Mouse (Mus musculus) frontal cortex, postnatal 14 days (tissue): ENCODE results near the gene Pkp4.

ENCODE experiments used
- DNase-seq, 2 experiments: peaks; one replicate each; pipeline ENCODE4 v3.0.0; 2022; ENCODE audit warnings: low spot score in 2 of 2

The Pkp4 gene

DNA sequence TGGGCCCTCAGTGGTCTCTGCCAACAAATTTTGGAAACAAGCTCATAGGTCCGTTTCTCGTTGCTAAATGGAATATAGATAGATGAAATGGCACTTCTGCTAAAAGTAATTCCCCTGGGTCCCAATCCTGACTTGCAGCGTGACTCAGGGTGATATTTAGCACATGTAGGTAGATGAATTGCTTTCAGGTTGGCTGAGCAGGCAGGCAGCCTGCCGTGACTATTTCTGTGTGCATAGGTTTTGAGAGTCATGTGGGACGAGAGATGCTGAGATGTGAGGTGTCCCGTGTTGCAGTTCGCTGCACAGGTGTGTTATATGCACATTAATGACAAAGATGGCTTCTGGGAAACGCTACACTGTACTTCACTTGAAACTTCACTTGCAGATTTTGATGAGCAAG lies 111.2 kb downstream of the Pkp4 start:
- DNase-seq, result no peak

DNA sequence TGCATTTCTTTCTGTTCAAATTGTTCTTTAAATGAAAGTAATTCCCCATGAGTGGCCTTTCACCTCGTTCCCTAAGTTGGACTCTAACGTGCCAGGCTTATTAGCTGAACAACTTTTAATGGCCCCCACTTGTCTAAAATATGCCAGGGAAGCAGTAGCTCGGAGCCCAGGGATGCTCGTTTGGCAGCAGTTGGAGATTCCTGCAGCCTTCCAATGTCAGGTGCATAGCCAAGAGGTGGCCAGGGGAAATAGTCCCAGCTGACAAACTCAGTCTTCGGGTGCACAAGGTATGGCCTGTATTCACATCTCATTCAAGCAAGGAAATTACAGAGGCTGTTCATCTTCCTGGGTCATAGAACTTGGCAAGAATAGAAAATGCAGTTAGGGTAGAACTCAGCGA lies 112.1 kb downstream of the Pkp4 start:
- DNase-seq, result no peak

DNA sequence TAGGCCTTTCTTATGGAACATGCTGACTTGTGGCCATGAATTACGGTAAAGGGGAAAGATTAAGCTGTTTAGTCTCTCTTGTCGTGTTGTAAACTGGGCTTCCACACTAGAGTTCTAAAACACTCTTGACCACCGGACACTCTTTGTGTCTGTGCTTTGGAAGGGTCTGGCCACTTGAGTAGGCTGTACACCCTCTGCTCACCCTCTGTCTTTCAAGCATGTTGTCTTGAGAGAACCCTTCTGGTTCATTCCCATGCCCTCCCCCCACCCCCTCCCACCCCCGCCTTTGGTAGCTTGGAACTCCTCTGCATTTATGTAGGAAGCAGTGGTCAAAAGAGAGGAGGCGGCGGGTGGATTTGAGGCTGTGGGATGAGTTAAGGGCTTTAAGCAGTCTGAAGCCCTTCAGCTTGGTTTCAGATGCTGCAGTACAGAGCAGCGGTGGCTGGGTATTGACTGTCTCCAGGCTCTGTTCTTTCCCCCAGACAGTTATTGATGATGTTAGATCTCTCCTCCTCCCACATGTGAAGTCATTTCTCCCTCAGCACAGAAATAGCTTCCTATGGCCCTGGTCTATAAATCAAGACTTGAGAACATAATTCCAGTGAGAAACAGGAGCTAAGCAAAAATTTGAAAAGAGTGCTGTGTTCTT lies 120.4 kb downstream of the Pkp4 start:
- no peak for DNase-seq

DNA sequence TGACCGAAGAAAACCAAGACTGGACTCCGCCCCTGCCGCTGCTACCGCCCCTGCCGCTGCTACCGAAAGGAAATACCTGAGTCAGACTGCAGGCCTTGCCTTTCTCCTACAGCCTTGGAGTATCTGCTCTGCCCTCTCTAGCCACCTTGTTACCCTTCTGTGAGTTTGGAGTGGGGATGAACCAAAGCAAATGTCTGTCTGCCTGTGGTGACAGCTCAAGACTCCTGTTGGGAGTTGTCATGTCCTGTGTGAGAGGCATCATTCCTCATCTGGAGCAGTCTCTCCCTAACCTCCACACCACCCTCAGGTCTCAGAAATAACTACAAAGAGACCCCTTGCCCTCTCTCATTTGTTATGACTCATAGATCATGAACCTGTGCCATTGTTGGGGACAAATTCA lies 122.3 kb downstream of the Pkp4 start:
- no peak for DNase-seq

DNA sequence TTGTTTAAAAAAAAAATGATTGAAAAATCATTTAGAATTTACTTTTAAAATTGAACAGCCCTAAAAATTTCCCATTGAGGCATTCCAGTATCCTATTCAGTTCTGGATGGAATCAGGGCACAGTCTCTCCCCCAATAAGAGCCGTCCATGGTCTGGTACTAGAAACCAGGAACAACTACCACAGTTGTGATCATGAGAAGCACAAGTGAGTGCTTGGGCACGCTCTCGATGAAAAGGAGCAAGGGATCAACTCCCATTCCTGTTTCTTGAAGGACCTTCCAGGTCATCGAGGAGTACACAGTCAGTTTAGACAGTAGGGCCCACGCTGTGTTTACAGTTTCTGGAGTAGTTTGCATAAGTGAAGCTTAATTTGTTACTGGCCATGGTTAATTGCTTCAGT lies 123.6 kb downstream of the Pkp4 start:
- no peak for DNase-seq

DNA sequence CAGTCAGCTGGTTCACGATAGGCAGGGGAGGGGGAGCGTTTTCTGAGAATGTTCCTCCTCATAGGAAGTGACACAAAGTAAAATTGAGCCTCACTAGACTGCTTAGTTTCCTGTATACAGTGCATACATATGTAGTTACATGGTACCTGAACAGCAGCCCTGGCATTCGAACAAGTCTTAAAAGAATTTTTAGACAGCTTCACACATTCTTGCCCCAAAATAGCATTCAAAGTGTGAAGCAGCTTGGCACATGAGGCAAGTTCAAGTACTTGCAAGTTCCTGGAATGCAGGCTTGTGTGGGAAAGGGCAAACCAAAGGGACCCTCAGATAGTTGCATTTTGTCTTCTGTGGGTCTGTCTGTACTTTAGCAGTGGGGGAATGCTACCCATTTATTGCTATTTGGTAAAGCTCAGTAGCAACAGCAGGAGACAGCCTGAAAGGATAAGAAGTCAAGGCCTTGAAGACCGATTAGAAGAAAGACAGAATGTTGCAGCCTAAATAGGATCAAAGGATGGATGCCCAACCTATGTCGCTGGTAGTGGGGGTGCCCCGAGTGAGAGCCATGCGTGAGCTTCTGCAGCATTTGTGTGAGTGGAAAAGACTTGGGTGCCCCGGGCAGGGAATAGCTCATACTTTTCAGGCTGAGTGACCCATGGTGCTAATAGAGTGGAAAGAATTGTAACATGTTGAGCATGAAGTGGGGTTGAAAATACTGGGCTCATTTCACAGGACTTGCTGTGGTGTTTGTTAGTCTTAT lies 124.3 kb downstream of the Pkp4 start:
- no peak for DNase-seq

DNA sequence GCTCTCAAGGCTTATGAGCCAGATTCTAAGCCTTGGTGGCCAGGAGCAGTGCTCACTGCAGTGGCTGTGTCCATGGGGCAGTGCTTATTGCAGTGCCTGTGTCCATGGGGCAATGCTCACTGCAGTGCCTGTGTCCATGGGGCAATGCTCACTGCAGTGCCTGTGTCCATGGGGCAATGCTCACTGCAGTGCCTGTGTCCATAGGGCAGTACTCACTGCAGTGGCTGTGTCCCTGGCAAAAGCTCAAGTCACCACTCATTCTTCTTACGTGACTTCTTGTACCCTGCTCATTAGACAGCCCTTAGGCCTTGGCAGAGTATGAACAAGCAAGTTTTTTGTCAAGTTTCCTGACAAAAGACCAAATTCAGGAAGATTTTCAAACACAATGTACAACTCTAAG lies 124.9 kb downstream of the Pkp4 start:
- DNase-seq, result no peak

DNA sequence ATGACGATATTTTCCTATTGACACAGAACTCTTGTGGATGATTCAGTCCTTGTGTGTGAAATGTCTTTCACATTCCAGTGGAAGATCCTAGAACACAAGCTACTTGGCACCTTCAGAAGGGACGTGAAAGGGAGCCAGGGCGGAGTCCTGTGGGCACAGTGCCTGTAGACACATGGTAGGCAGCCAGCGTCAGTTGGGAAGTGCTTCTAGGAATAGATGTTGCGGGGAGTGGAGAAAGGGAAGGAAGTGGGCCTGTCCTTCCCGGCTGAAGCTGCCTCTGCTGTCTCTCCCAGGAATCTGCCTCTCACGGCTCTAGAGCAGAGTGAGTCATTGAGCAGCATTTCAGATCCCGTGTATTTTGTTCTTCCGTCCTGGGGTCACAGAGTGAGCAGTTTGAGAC lies 125.6 kb downstream of the Pkp4 start:
- peak; percentile 44 to 53 for DNase-seq

DNA sequence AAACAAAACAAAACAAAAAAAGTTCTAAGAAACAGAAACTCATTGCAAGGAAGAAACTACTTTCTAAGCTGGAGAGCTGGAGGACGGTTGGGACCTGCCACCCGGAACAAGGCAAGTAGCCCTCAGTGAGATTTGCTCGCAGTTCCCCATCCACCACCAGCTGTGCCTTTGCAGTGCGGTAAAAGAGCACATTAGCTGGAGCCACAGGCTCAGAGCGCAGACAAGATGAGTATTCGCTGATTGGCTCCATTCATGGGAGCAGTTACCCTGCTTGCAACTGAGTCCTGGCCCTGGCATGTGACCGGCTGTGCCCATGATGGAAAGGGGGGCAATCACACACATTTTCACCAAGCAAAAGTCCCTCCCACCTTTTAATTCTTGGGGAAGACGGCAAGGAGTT lies 127.0 kb downstream of the Pkp4 start:
- DNase-seq, result no peak

DNA sequence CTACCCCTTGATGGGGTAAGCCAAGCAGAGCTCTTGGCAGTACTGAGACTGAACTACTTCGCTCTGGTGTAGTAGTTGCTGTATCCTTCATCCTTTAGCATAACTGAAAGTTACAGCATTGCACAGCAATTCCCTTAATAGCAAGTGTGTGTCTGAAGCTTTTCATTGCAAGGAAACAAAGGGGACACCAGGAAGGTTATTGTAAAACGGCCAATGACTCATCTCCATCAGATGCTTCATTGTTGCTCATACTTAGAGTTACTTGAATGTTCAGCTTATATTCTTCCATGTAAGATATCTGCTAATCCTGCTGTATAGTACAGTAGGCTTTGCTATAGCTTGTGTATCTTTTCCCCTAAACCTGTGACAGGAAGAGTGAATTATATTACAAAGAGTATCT lies 128.8 kb downstream of the Pkp4 start:
- no peak for DNase-seq

DNA sequence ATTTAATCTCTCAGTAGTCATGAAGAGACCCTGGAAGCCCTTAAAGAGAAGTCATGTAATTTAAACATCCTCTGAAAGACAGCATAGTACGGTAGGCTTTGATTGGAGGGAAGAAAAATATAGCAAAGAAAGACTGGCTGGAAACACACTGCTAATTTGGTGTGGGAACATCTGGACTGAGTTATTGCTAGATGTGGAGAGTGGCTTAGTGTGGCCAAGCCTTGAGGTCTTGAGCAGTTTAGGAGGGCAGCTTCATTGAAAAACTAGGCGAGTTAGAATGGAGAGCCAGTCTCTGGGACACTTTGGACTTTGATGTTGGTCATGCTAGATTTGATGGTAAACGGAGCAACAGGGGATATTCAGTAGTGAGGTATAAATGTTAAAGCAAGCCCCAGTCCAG lies 129.7 kb downstream of the Pkp4 start:
- DNase-seq, result no peak

DNA sequence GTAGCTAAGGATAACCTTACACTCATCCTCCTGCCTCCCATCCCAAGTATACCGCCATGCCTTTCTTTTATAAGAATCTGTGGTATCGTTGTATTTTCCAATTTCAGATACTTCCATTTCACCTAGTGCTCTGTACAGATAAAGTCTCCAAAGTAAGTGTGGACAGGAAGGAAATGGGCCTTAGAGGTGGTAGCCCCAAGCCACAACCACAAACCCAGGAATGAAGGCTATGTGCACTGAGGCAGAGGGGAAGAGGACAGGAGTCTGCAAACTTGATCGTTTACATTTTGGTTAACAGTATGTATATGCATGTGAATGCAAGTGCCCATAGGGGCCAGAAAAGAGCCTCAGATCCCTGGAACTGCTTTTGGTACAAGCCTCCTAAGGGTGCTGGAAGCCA lies 139.2 kb downstream of the Pkp4 start:
- no peak for DNase-seq

DNA sequence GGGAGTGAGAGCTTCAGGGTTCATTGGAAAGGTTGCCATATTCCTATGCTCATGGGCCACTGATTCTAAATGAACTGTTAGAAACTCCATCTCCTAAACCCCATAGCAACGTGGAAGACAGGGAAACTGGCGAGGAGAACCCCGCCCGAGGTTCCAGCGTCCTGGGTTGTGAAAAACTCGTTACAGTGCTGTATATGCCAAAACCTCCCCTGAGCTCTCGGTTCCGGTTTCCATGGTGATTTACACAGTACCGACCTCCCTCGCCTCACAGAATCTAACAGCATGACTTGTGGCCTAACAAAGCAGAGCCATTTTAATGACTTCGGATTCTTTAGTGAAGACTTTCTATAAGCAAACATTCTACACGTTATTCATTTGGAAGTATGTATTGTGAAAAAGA lies 141.0 kb downstream of the Pkp4 start:
- DNase-seq, result no peak

DNA sequence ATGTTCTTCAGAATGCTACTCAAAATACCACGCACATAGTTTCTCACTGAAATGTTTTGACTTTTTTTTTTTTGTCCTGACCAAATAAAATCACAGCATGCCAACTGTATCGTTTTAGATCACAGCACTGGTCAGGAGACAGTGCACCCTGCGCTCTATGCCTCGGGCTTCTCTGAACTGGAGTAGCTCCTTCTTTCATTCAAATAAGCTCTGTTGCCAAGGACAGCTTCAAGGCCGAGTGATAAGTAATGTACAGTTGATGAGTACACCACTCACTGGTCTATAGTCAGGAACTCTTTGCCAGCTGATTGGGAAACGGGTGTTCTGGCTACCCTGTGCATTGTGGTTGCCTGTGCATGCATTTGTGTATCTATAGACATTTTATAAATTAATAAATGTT lies 141.8 kb downstream of the Pkp4 start:
- no peak for DNase-seq

DNA sequence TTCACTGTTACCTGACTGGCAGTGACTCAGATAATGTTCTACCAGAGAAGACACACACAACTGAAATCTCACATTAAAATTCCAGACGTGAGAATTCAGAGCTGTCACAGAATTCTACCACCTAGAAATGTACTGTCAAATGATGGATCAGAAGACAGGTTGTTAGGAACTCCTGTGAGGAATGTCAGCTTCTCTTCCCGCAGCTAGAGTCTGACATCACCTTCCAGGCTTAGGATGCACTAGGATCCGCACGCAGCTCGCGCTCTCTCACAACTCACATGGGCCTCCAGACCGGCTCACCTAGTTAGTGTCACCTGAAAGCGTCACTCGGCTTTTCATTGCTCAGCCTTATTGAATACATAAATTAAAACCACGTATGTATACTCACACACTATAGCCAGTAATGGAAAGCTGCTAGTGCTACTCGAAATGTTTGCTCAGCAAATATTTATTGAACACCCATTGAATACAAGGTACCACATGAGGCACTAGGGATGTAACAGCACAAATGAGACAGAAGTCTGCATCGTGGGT lies 142.9 kb downstream of the Pkp4 start:
- DNase-seq, result no peak

DNA sequence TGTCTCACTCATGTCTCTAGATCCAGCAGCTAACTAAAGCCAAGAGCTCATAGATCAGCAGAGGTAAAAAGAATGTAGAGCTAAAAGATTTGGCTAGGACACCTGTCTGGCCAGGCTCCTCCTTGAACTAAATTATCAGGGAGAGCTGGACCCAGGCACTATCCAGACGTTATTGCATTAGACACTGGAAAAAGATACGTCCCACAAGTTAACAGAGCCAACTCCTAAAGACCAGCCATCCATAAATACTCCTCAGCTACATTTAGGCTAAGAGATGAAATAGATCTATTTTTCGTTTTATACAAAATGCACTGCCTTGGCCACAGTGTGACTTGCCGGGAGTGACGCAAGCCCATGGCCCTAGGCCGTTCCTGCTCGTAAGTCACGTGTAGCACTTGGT lies 146.7 kb downstream of the Pkp4 start:
- no peak for DNase-seq

DNA sequence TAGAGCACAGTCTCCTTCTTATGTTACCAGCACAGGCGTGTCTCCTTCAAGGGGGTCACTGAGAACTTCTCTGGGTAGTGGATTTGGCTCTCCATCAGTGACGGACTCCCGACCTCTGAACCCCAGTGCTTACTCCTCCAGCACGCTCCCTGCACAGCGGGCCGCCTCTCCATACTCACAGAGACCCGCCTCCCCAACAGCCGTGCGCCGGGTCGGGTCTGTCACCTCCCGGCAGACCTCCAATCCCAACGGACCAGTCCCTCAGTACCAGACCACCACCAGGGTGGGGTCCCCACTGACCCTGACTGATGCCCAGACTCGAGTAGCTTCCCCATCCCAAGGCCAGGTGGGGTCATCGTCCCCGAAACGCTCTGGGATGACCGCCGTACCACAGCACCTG lies 147.4 kb downstream of the Pkp4 start:
- DNase-seq, result no peak

DNA sequence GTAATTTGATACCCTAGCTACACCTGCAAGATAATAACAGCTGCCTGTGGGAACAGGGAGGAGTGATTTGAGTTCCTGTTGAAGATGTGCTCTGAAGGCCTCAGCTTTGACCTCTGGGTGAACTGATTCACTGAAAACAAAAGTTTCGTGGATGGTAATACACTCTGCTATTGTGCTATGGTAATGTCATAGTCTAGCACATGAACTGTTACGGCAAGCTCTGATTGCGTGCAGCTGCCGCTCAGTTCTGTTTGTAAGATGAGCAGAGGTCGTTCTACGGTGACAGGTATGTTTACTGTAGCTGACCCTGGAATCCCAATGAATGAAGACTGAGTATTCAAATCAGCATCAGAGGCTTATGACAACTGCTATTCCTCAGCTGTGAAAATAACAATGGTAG lies 152.6 kb downstream of the Pkp4 start:
- DNase-seq, result no peak

DNA sequence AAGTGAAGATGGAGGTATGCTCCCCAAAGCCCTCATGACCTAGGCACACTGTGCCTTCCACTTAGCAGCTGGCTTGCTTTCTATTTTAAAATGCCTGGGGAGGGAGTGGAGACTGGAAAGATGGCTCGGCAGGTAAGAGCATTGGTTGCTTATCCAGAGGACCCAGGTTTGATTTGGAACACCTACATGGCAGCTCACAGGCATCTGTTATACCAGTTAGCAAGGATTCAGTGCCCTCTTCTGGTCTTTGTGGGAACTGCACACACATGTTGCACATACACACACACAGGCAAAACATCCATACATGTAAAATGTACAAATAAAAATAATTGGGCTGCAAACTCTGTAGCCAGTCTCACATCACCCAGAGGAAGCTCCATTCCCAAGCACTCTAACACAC lies 158.0 kb downstream of the Pkp4 start:
- no peak for DNase-seq

DNA sequence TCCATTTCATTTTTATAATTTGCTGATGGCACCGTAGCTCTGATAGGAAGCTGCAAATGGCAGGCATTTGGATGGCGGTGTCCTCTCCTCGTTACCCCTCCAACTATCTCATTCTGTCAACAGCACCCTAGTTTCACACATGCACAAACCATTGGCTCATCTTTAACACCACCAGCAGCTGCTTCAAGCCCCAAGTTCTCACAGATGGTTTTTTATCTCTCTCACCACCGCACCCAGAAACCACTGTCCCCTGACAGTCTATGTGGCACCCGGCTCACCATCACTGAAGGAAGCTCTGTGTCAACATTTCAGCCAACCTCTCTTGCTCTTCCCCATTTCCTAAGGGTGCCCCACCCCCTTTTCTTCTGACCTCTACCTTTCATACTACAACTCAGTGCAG lies 167.3 kb downstream of the Pkp4 start:
- no peak for DNase-seq

DNA sequence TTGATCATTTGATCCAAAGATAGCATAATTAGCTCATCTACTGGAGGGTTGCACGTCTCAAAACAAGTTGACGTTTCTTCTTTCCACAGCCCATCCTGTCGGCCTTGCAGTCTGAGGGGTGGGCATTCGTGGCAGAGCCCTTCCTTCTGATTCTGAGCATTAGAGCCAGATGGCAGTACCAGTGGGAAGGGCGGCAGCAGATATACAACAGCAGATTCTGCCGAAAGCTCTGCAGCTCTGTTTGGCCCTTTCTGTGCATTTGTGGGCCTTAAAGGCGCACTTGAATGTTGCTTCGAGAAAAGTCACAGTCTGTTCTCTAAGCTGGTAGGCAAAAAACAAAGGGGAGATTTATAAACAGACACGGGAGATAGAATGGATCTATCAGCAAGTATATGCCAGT lies 170.4 kb downstream of the Pkp4 start:
- DNase-seq, result no peak

DNA sequence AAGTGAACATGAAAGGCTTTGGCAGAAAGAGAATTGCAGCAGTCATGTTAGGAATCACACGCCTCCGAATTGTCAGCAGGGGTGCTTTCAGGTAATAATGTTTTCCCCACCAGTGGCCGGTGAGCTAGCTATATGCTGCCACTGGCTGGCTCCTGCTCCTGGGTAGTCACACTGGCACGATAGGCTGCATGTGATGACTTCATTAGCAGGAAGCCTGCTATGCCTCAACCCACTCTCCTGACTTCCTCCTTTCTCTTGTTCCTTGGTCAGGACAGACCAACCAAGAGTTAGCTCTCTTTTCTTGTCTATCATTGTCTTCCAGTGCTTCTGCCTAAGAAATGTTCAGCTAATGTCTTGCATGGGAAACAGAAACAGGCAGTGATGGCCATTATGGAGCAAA lies 171.9 kb downstream of the Pkp4 start:
- DNase-seq, result no peak

DNA sequence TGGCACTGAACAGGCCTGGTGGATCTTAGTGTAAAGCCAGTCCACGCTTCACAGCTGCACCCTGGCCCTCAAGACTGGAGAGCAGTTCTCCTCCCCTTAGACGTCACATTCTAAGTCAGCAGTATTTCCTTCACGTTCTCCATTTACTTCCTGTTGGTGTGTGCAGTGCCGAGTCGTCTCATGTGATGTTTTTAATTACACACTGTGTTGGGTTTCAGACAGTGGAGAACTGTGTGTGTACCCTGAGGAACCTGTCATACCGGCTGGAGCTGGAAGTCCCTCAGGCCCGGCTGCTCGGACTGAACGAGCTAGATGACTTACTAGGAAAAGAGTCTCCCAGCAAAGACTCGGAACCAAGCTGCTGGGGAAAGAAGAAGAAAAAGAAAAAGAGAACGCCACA lies 177.9 kb downstream of the Pkp4 start:
- no peak for DNase-seq

DNA sequence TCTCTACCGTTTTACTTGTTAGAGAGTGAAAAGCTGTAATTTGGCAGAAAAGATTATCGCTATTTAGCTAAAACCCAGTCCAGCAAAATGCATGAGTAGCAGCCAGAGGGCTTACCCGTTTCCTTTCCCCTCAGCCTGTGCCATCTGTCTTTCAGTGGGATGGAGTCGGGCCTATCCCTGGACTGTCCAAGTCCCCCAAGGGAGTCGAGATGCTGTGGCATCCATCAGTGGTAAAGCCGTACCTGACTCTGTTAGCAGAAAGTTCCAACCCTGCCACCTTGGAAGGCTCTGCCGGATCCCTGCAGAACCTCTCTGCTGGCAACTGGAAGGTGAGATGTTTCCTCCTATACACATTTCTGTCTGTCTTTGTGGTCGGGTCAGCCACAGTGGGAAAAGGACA lies 178.3 kb downstream of the Pkp4 start:
- no peak for DNase-seq
